Mouse (Mus musculus): Measurements from ENCODE around the gene Adsl. TPM values are rescaled to one million over a fixed set of nuclear protein-coding genes. Genes with fewer than 3 reads are reported as not detected.

The Adsl gene
- total and polyA plus RNA-seq, 2 experiments: 26.7 to 30.5 TPM

DNA sequence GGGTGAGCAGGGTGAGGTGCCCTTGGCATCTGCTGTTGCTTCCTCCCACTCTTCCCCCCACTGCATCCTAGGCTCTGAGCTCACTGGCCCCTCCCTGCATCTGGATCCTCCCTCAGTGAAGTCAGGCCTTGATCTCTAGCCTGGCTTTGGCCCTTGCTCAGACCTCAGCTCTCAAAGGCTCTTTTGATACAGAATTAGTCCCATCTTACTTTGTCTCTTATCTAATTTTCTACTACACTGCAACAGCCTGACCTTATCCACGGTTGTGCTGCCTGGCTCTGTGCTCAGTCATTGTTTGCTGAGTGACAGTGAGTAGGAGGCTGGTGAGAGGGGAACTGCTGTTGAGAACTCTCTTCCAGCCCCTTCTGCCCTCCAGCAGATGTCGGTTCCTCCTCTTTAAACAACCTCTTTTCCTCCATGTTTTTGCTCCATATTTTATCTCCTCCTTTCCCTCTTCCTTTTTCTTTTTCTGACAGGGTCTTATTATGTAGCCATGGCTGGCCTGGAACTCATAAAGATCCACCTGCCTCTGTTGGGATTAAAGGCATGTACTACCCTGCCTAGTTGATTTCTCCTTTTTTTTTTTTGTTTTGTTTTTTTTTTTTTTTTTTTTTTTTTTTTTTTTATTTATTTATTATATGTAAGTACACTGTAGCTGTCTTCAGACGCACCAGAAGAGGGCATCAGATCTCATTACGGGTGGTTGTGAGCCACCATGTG, 52.3 kb downstream of the Adsl start:
- no peak for TF ChIP-seq POLR2A (IDR thresholded peaks at IDR 0.05; ENCODE audit: extremely low read depth, insufficient read depth, low read length)
- TF ChIP-seq CTCF (IDR thresholded peaks at IDR 0.05; ENCODE audit: low read depth, low read length): no peak
- WGBS: 11% methylated on average over 2 of the region's 4 CpGs

GRCm38 (mm10) chr15:81006127-81006735, 57.9 kb downstream of the Adsl start:
- H3K36me3 ChIP-seq (ENCODE audit: control insufficient read depth, insufficient read depth, low read length): peaks cover 4% of the 10 kb centered on the region; the same call in 1 of the 2 replicates
- H3K27me3 ChIP-seq (ENCODE audit: control insufficient read depth, insufficient read depth, low read length): no peaks in the 10 kb centered on the region
- no peaks in the 10 kb centered on the region for H3K4me1 ChIP-seq (ENCODE audit: control insufficient read depth, insufficient read depth, low read length)
- no peak overlapping the region for H3K27ac ChIP-seq (replicated peaks; ENCODE audit: insufficient read depth, low read depth, low read length)
- H3K79me2 ChIP-seq (ENCODE audit: control insufficient read depth, insufficient read depth, low read length): no peaks in the 10 kb centered on the region
- no peak for DNase-seq (ENCODE audit: extremely low read depth, low read depth, low spot score)
- no peak overlapping the region for H3K9ac ChIP-seq (ENCODE audit: low read depth, low read length)
- TF ChIP-seq CTCF (IDR thresholded peaks at IDR 0.05; ENCODE audit: low read depth, low read length) (no peak), POLR2A (IDR thresholded peaks at IDR 0.05; ENCODE audit: extremely low read depth, insufficient read depth, low read length) (no peak)
- WGBS: 87% methylated on average over 10 of the region's 10 CpGs
- no peak overlapping the region for H3K4me3 ChIP-seq (ENCODE audit: insufficient read depth, low read depth, low read length)

More for the DNA sequence above, 52.3 kb downstream of the Adsl start:
- peaks cover 4% of the 10 kb centered on the region; the same call in 1 of the 2 replicates for H3K36me3 ChIP-seq (ENCODE audit: control insufficient read depth, insufficient read depth, low read length)
- no peaks in the 10 kb centered on the region; the same call in 1 of the 2 replicates for H3K4me1 ChIP-seq (ENCODE audit: control insufficient read depth, insufficient read depth, low read length)
- no peak overlapping the region for H3K4me3 ChIP-seq (ENCODE audit: insufficient read depth, low read depth, low read length)
- no peaks in the 10 kb centered on the region for H3K27me3 ChIP-seq (ENCODE audit: control insufficient read depth, insufficient read depth, low read length)
- no peaks in the 10 kb centered on the region; the same call in 1 of the 2 replicates for H3K79me2 ChIP-seq (ENCODE audit: control insufficient read depth, insufficient read depth, low read length)
- DNase-seq (ENCODE audit: extremely low read depth, low read depth, low spot score): no peak
- no peak overlapping the region for H3K9ac ChIP-seq (ENCODE audit: low read depth, low read length)
- H3K27ac ChIP-seq (replicated peaks; ENCODE audit: insufficient read depth, low read depth, low read length): no peak overlapping the region

DNA sequence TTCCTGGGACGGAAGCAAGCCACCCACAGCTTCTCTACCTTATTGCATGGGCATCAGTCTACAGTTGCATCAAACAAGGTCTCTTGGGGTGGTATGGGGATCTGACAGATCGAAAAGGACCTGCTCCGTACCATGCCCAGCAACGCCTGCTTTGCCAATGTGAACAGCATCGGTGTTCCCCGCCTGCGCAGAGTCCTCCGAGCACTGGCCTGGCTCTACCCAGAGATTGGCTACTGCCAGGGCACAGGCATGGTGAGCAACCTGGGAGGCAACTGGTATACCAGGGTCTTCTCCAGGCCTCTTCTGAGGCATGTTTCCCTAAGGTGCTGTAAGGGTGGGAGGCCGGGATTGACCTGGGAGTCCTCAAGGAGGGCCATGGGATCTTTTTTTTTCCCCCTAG, 59.0 kb downstream of the Adsl start:
- Histone ChIP-seq H3K79me2 (ENCODE audit: control insufficient read depth, insufficient read depth, low read length) (no peaks in the 10 kb centered on the region), H3K27me3 (ENCODE audit: control insufficient read depth, insufficient read depth, low read length) (no peaks in the 10 kb centered on the region), H3K4me1 (ENCODE audit: control insufficient read depth, insufficient read depth, low read length) (no peaks in the 10 kb centered on the region), H3K9ac (ENCODE audit: low read depth, low read length) (no peak overlapping the region), H3K4me3 (ENCODE audit: insufficient read depth, low read depth, low read length) (no peak overlapping the region), H3K27ac (replicated peaks; ENCODE audit: insufficient read depth, low read depth, low read length) (no peak overlapping the region), H3K36me3 (ENCODE audit: control insufficient read depth, insufficient read depth, low read length) (peaks cover 4% of the 10 kb centered on the region; the same call in 1 of the 2 replicates)
- WGBS: 98% methylated on average over 9 of the region's 9 CpGs
- TF ChIP-seq CTCF (IDR thresholded peaks at IDR 0.05; ENCODE audit: low read depth, low read length) (no peak), POLR2A (IDR thresholded peaks at IDR 0.05; ENCODE audit: extremely low read depth, insufficient read depth, low read length) (no peak)
- DNase-seq (ENCODE audit: extremely low read depth, low read depth, low spot score): no peak

- no peaks in the 10 kb centered on the region for H3K4me1 ChIP-seq (ENCODE audit: control insufficient read depth, insufficient read depth, low read length)
- 92% methylated on average over 8 of the region's 8 CpGs for WGBS
- DNase-seq (ENCODE audit: extremely low read depth, low read depth, low spot score): no peak
- H3K27me3 ChIP-seq (ENCODE audit: control insufficient read depth, insufficient read depth, low read length): no peaks in the 10 kb centered on the region
- H3K4me3 ChIP-seq (ENCODE audit: insufficient read depth, low read depth, low read length): no peak overlapping the region
- no peak overlapping the region for H3K27ac ChIP-seq (replicated peaks; ENCODE audit: insufficient read depth, low read depth, low read length)
- H3K9ac ChIP-seq (ENCODE audit: low read depth, low read length): no peak overlapping the region
- peaks cover 4% of the 10 kb centered on the region; the same call in 1 of the 2 replicates for H3K36me3 ChIP-seq (ENCODE audit: control insufficient read depth, insufficient read depth, low read length)
- no peaks in the 10 kb centered on the region for H3K79me2 ChIP-seq (ENCODE audit: control insufficient read depth, insufficient read depth, low read length)
- TF ChIP-seq CTCF (IDR thresholded peaks at IDR 0.05; ENCODE audit: low read depth, low read length): no peak
- TF ChIP-seq POLR2A (IDR thresholded peaks at IDR 0.05; ENCODE audit: extremely low read depth, insufficient read depth, low read length): no peak
These were observed 59.6 kb downstream of the Adsl start for GRCm38 (mm10) chr15:81007905-81008304.

- peaks cover 3% of the 10 kb centered on the region; the same call in 1 of the 2 replicates for H3K36me3 ChIP-seq (ENCODE audit: control insufficient read depth, insufficient read depth, low read length)
These were observed 60.4 kb downstream of the Adsl start for GRCm38 (mm10) chr15:81008689-81009123.

More at GRCm38 (mm10) chr15:81008689-81009123, 60.4 kb downstream of the Adsl start:
- H3K27ac ChIP-seq (replicated peaks; ENCODE audit: insufficient read depth, low read depth, low read length): no peak overlapping the region
- H3K9ac ChIP-seq (ENCODE audit: low read depth, low read length): no peak overlapping the region
- no peaks in the 10 kb centered on the region for H3K79me2 ChIP-seq (ENCODE audit: control insufficient read depth, insufficient read depth, low read length)
- no peaks in the 10 kb centered on the region for H3K27me3 ChIP-seq (ENCODE audit: control insufficient read depth, insufficient read depth, low read length)
- no peaks in the 10 kb centered on the region for H3K4me1 ChIP-seq (ENCODE audit: control insufficient read depth, insufficient read depth, low read length)
- 86% methylated on average over 10 of the region's 10 CpGs for WGBS
- TF ChIP-seq CTCF (IDR thresholded peaks at IDR 0.05; ENCODE audit: low read depth, low read length) (no peak; the same call in 1 of the 2 replicates), POLR2A (IDR thresholded peaks at IDR 0.05; ENCODE audit: extremely low read depth, insufficient read depth, low read length) (no peak)
- DNase-seq (ENCODE audit: extremely low read depth, low read depth, low spot score): no peak
- H3K4me3 ChIP-seq (ENCODE audit: insufficient read depth, low read depth, low read length): no peak overlapping the region
